Mouse (Mus musculus): ENCODE results near the gene Pimreg. TPM values are rescaled to one million over a fixed set of nuclear protein-coding genes. Genes with fewer than 3 reads are reported as not detected.

The Pimreg gene
- polyA plus RNA-seq, 1 experiment from 2014 or later: 43.2 TPM

- ATAC-seq: no peak
- Histone ChIP-seq H3K4me3 (no peak overlapping the region), H3K4me1 (no peaks in the 10 kb centered on the region), H3K27ac (no peak overlapping the region), H3K27me3 (replicated peaks) (peaks cover 5% of the 10 kb centered on the region), H3K4me2 (no peak overlapping the region), H3K9me3 (replicated peaks) (no peaks in the 10 kb centered on the region), H3K36me3 (no peaks in the 10 kb centered on the region), H3K9ac (no peak overlapping the region)
- 71% methylated on average over 9 of the region's 9 CpGs for WGBS (ENCODE audit: insufficient replicate concordance)
Measured at GRCm38 (mm10) chr11:72070733-72071132, 28.9 kb downstream of the Pimreg start.

GRCm38 (mm10) chr11:72072331-72072905 lies 30.6 kb downstream of the Pimreg start:
- no peaks in the 10 kb centered on the region for H3K36me3 ChIP-seq
- H3K9ac ChIP-seq: no peak overlapping the region
- H3K27ac ChIP-seq: no peak overlapping the region
- H3K9me3 ChIP-seq (replicated peaks): no peaks in the 10 kb centered on the region
- no peak overlapping the region for H3K4me2 ChIP-seq
- no peak for ATAC-seq
- WGBS (ENCODE audit: insufficient replicate concordance): 49% methylated on average over 6 of the region's 6 CpGs
- no peaks in the 10 kb centered on the region; the same call in 1 of the 2 replicates for H3K27me3 ChIP-seq (replicated peaks)
- H3K4me1 ChIP-seq: no peaks in the 10 kb centered on the region
- no peak overlapping the region for H3K4me3 ChIP-seq

GRCm38 (mm10) chr11:72074230-72074629 lies 32.4 kb downstream of the Pimreg start:
- Histone ChIP-seq H3K27me3 (replicated peaks) (no peaks in the 10 kb centered on the region; the same call in 1 of the 2 replicates), H3K27ac (no peak overlapping the region), H3K36me3 (no peaks in the 10 kb centered on the region), H3K4me2 (no peak overlapping the region), H3K9ac (no peak overlapping the region), H3K9me3 (replicated peaks) (no peaks in the 10 kb centered on the region), H3K4me1 (no peaks in the 10 kb centered on the region), H3K4me3 (no peak overlapping the region)
- no peak for ATAC-seq
- WGBS (ENCODE audit: insufficient replicate concordance): 56% methylated on average over 13 of the region's 13 CpGs

- WGBS (ENCODE audit: insufficient replicate concordance): 47% methylated on average over 3 of the region's 3 CpGs
- no peaks in the 10 kb centered on the region for H3K4me1 ChIP-seq
- H3K36me3 ChIP-seq: no peaks in the 10 kb centered on the region
- no peak overlapping the region for H3K4me3 ChIP-seq
- no peak overlapping the region for H3K4me2 ChIP-seq
- H3K9ac ChIP-seq: no peak overlapping the region
- 0 out of 2 replicates have a peak, but pooled peaks cover 4% of the 10 kb centered on the region for H3K27me3 ChIP-seq (replicated peaks)
- ATAC-seq: no peak
- no peaks in the 10 kb centered on the region for H3K9me3 ChIP-seq (replicated peaks)
- H3K27ac ChIP-seq: no peak overlapping the region
Measured at GRCm38 (mm10) chr11:72078056-72078455, 36.2 kb downstream of the Pimreg start.

- Histone ChIP-seq H3K9me3 (replicated peaks) (no peaks in the 10 kb centered on the region), H3K4me1 (no peaks in the 10 kb centered on the region), H3K27me3 (replicated peaks) (0 out of 2 replicates have a peak, but pooled peaks cover 4% of the 10 kb centered on the region), H3K9ac (no peak overlapping the region), H3K4me2 (no peak overlapping the region), H3K4me3 (no peak overlapping the region), H3K27ac (no peak overlapping the region), H3K36me3 (no peaks in the 10 kb centered on the region)
- ATAC-seq: no peak
- 46% methylated on average over 4 of the region's 4 CpGs for WGBS (ENCODE audit: insufficient replicate concordance)
Measured at GRCm38 (mm10) chr11:72078647-72079046, 36.8 kb downstream of the Pimreg start.

- no peak overlapping the region for H3K27ac ChIP-seq
- no peak for ATAC-seq
- no peak overlapping the region for H3K4me3 ChIP-seq
- no peak overlapping the region for H3K9ac ChIP-seq
- H3K9me3 ChIP-seq (replicated peaks): no peaks in the 10 kb centered on the region
- 63% methylated on average over 6 of the region's 6 CpGs for WGBS (ENCODE audit: insufficient replicate concordance)
- H3K4me2 ChIP-seq: no peak overlapping the region
- H3K4me1 ChIP-seq: no peaks in the 10 kb centered on the region
- 0 out of 2 replicates have a peak, but pooled peaks cover 4% of the 10 kb centered on the region for H3K27me3 ChIP-seq (replicated peaks)
- H3K36me3 ChIP-seq: no peaks in the 10 kb centered on the region
Measured at GRCm38 (mm10) chr11:72080461-72080860, 38.6 kb downstream of the Pimreg start.

GRCm38 (mm10) chr11:72082601-72083000 lies 40.8 kb downstream of the Pimreg start:
- 0 out of 2 replicates have a peak, but pooled peaks cover 4% of the 10 kb centered on the region for H3K27me3 ChIP-seq (replicated peaks)
- no peak overlapping the region for H3K27ac ChIP-seq
- H3K36me3 ChIP-seq: no peaks in the 10 kb centered on the region
- ATAC-seq: no peak; the same call in 1 of the 2 replicates
- H3K4me3 ChIP-seq: no peak overlapping the region
- no peak overlapping the region for H3K9ac ChIP-seq
- H3K4me1 ChIP-seq: peaks cover 4% of the 10 kb centered on the region; the same call in 1 of the 2 replicates
- H3K9me3 ChIP-seq (replicated peaks): no peaks in the 10 kb centered on the region
- H3K4me2 ChIP-seq: no peak overlapping the region
- whole genome bisulfite sequencing (ENCODE audit: insufficient replicate concordance): 74% methylated on average over 4 of the region's 4 CpGs

GRCm38 (mm10) chr11:72084337-72084736 lies 42.5 kb downstream of the Pimreg start:
- no peak for ATAC-seq

GRCm38 (mm10) chr11:72086251-72087046 lies 44.6 kb downstream of the Pimreg start:
- Histone ChIP-seq H3K4me2 (no peak overlapping the region), H3K9me3 (replicated peaks) (no peaks in the 10 kb centered on the region), H3K36me3 (no peaks in the 10 kb centered on the region), H3K9ac (no peak overlapping the region), H3K4me3 (no peak overlapping the region), H3K4me1 (peaks cover 4% of the 10 kb centered on the region; the same call in 1 of the 2 replicates), H3K27ac (no peak overlapping the region), H3K27me3 (replicated peaks) (no peaks in the 10 kb centered on the region)
- 45% methylated on average over 11 of the region's 11 CpGs for WGBS (ENCODE audit: insufficient replicate concordance)
- no peak for ATAC-seq

More at GRCm38 (mm10) chr11:72084337-72084736, 42.5 kb downstream of the Pimreg start:
- Histone ChIP-seq H3K27me3 (replicated peaks) (0 out of 2 replicates have a peak, but pooled peaks cover 4% of the 10 kb centered on the region), H3K4me1 (peaks cover 4% of the 10 kb centered on the region; the same call in 1 of the 2 replicates), H3K9ac (no peak overlapping the region), H3K9me3 (replicated peaks) (no peaks in the 10 kb centered on the region), H3K27ac (no peak overlapping the region), H3K36me3 (no peaks in the 10 kb centered on the region), H3K4me2 (no peak overlapping the region), H3K4me3 (no peak overlapping the region)
- WGBS (ENCODE audit: insufficient replicate concordance): 79% methylated on average over 15 of the region's 15 CpGs

GRCm38 (mm10) chr11:72092390-72092789 lies 50.6 kb downstream of the Pimreg start:
- H3K4me3 ChIP-seq: no peak overlapping the region
- H3K36me3 ChIP-seq: no peaks in the 10 kb centered on the region
- H3K27me3 ChIP-seq (replicated peaks): peaks cover under 1% of the 10 kb centered on the region; the same call in 1 of the 2 replicates
- no peak for ATAC-seq
- WGBS (ENCODE audit: insufficient replicate concordance): 58% methylated on average over 8 of the region's 8 CpGs
- H3K27ac ChIP-seq: no peak overlapping the region
- no peak overlapping the region for H3K4me2 ChIP-seq
- H3K4me1 ChIP-seq: no peaks in the 10 kb centered on the region
- no peak overlapping the region for H3K9ac ChIP-seq
- no peaks in the 10 kb centered on the region for H3K9me3 ChIP-seq (replicated peaks)

GRCm38 (mm10) chr11:72094442-72094841 lies 52.6 kb downstream of the Pimreg start:
- no peaks in the 10 kb centered on the region for H3K4me1 ChIP-seq
- WGBS (ENCODE audit: insufficient replicate concordance): 64% methylated on average over 7 of the region's 7 CpGs
- no peak overlapping the region for H3K27ac ChIP-seq
- no peaks in the 10 kb centered on the region for H3K36me3 ChIP-seq
- peaks cover 9% of the 10 kb centered on the region; the same call in 1 of the 2 replicates for H3K27me3 ChIP-seq (replicated peaks)
- no peaks in the 10 kb centered on the region for H3K9me3 ChIP-seq (replicated peaks)
- no peak overlapping the region for H3K4me3 ChIP-seq
- no peak for ATAC-seq
- H3K9ac ChIP-seq: no peak overlapping the region
- no peak overlapping the region for H3K4me2 ChIP-seq

- 49% methylated on average over 3 of the region's 3 CpGs for WGBS (ENCODE audit: insufficient replicate concordance)
- ATAC-seq: no peak
Measured at GRCm38 (mm10) chr11:72095994-72096393, 54.2 kb downstream of the Pimreg start.

More at GRCm38 (mm10) chr11:72095994-72096393, 54.2 kb downstream of the Pimreg start:
- no peak overlapping the region for H3K9ac ChIP-seq
- no peak overlapping the region for H3K4me2 ChIP-seq
- H3K27ac ChIP-seq: no peak overlapping the region
- no peaks in the 10 kb centered on the region for H3K4me1 ChIP-seq
- H3K9me3 ChIP-seq (replicated peaks): no peaks in the 10 kb centered on the region
- H3K27me3 ChIP-seq (replicated peaks): peaks cover 9% of the 10 kb centered on the region; the same call in 1 of the 2 replicates
- no peak overlapping the region for H3K4me3 ChIP-seq
- no peaks in the 10 kb centered on the region for H3K36me3 ChIP-seq
